Mouse (Mus musculus): ENCODE measurements around the gene Otoa. TPM values are rescaled to one million over a fixed set of nuclear protein-coding genes. Genes with fewer than 3 reads are reported as not detected.

The Otoa gene
- polyA plus RNA-seq (2016; fragmentation: Nextera tagmentation; extraction: Ambion mirVana) = not detected in 2 replicates

DNA sequence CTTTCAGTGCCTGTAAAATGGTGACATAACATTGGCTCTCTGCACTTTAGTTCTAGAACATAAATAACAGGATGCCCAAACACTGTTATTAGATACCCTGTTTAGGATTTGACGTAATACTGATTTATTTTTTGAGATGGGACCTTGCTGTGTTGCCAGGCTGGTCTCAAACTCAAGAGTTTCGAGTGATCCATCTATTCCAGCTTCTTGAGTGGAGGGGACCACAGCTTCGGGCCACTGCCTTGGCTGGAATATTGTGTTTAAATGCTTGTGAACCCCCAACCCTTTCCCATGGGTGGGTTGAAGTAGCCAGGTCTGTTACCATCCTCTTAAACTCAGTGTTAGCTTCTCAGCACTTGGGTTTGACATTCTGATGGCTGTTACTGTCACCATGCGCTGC is at the start of gene Otoa:
Otoa (plus strand) TSS at position 301 of the 400 bp plus-strand sequence.
- Histone ChIP-seq H3K4me1 (peaks cover 30% of the 10 kb centered on the region), H3K9me3 (replicated peaks) (no peaks in the 10 kb centered on the region), H3K36me3 (peaks cover 37% of the 10 kb centered on the region), H3K27me3 (ENCODE audit: low read depth, poor library complexity, severe bottlenecking) (no peaks in the 10 kb centered on the region), H3K4me3 (no peak within 1 kb of the TSS), H3K27ac (no peak within 1 kb of the TSS)
- DNase-seq (ENCODE audit: low spot score) = no peak
- whole genome bisulfite sequencing = 84% methylated on average over 4 of the region's 4 CpGs

DNA sequence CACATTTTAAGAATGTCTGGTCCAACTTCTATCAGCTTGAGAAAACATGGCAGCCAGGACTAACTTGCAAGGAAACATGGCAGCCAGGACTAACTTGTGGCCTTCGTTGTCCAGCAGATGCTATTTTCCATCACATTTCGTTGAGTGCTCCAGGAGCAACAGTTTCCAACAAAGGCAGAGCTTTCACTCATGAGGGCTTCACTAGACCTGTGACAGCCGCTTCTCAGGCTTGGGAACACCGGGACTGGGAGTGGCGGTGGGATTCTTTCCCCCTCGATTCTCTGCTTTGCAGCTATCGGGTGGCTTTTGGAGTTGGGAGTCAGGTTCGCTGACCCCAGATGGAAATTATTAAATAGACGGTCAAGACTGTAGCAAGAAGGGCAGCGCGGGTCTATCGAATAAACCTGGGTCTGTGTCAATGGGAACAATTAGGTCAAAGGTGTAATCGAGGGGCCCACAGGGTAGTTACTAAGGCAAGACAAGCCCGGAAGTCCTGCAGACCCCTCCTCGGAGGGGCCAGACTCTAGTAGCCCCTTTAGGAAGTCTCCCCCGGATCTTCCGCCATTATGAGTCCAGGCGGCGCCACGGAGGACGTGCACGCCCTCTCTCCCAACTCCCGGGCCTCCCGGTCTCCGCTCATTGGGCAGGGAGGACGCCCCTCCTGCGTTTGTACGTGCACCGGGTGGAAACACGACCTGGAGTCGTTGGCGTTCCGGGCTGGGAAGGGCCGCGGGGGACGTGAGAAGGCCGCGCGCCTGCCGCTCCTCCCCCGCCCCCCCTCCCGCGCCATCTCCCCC is 47.4 kb upstream of the Otoa start, which contains the start of gene Mettl9:
Mettl9 (plus strand) TSS at position 590 of the 797 bp plus-strand sequence.
- DNase-seq (ENCODE audit: low spot score) = peak; percentile 99
- Histone ChIP-seq H3K4me3 (peak within 1 kb of the TSS; percentile 73), H3K27me3 (ENCODE audit: low read depth, poor library complexity, severe bottlenecking) (peaks cover 12% of the 10 kb centered on the region), H3K27ac (peak within 1 kb of the TSS; percentile 97), H3K4me1 (peaks cover 28% of the 10 kb centered on the region), H3K9me3 (replicated peaks) (no peaks in the 10 kb centered on the region), H3K36me3 (peaks cover 9% of the 10 kb centered on the region)
- 2% methylated on average over 34 of the region's 43 CpGs for WGBS

DNA sequence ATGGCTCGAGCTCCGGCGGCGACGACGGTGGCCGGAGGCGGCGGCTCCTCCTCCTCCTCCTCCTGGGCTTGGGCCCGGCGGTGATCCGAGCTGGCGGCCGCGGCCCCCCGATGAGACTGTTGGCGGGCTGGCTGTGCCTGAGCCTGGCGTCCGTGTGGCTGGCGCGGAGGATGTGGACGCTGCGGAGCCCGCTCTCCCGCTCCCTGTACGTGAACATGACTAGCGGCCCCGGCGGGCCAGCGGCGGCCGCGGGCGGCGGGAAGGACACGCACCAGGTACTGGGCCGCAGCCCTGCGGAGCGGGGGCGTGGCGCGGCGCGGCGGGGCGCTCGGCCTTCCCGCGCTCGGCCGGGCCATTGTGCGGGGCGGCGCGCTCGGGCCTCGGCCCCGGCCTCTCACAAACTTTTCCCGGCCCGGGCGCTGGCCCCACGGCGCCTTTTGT is 46.7 kb upstream of the Otoa start:
- Histone ChIP-seq H3K27ac (peak overlapping the region; percentile 97), H3K4me3 (peak overlapping the region; percentile 73), H3K36me3 (peaks cover 9% of the 10 kb centered on the region), H3K4me1 (peaks cover 28% of the 10 kb centered on the region), H3K27me3 (ENCODE audit: low read depth, poor library complexity, severe bottlenecking) (peaks cover 12% of the 10 kb centered on the region), H3K9me3 (replicated peaks) (no peaks in the 10 kb centered on the region)
- WGBS = under 1% methylated on average over 55 of the region's 63 CpGs
- DNase-seq (ENCODE audit: low spot score) = no peak

DNA sequence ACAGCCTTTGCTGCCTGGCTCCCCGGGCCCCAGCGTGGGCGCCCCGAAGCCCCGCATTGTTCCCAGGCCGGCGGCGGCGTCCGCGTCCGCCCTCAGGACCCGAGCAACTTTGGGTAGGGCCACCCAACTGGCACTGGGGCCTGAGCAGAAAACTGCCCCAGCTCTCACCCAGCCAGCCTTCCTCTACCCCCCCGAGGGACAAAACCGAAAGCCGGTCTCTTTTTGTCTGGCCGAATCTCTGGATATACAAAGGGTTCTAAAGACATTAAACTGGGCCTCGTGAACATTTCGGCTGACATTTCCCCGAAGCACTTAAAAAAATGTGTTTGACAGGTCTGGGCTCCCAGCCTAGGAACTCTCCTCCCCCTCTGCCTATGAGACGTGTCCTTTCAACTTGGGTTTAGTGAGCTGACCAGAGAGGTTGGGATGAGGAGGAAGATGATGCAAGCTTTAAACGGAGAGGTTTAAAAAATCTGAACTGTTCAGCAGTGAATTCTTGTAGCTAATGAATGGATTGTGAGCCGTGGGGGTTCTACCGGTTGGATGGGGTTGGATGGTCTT is 46.2 kb upstream of the Otoa start:
- peak overlapping the region; percentile 97 for H3K27ac ChIP-seq
- H3K27me3 ChIP-seq (ENCODE audit: low read depth, poor library complexity, severe bottlenecking) = peaks cover 9% of the 10 kb centered on the region
- peaks cover 9% of the 10 kb centered on the region for H3K36me3 ChIP-seq
- peaks cover 34% of the 10 kb centered on the region for H3K4me1 ChIP-seq
- no peaks in the 10 kb centered on the region for H3K9me3 ChIP-seq (replicated peaks)
- WGBS = 1% methylated on average over 24 of the region's 24 CpGs
- H3K4me3 ChIP-seq = peak overlapping the region; percentile 73
- peak; percentile 72 for DNase-seq (ENCODE audit: low spot score)

DNA sequence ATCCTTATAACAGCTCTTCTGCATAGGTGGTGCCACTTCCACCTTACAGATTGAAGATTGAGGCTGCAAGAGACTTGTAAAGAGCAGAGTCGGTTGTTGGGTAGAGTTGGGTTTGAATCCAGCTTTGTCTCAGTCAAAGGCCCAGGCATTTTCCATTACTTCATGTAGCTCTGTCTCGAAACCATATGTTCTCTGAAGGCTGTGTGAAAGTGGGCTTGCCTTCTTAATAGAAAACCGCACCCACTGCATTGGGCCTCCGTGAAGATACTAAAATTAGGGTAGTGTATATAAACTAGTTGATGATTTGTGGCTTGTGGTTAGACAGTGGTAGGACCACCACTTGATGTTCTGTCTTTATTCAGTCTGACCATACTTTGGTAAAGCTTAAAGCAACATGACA is 40.9 kb upstream of the Otoa start:
- Histone ChIP-seq H3K27me3 (ENCODE audit: low read depth, poor library complexity, severe bottlenecking) (no peaks in the 10 kb centered on the region), H3K4me1 (peaks cover 30% of the 10 kb centered on the region), H3K4me3 (no peak overlapping the region), H3K9me3 (replicated peaks) (no peaks in the 10 kb centered on the region), H3K36me3 (peaks cover 22% of the 10 kb centered on the region), H3K27ac (no peak overlapping the region)
- DNase-seq (ENCODE audit: low spot score) = no peak
- WGBS = 94% methylated on average over 4 of the region's 4 CpGs

DNA sequence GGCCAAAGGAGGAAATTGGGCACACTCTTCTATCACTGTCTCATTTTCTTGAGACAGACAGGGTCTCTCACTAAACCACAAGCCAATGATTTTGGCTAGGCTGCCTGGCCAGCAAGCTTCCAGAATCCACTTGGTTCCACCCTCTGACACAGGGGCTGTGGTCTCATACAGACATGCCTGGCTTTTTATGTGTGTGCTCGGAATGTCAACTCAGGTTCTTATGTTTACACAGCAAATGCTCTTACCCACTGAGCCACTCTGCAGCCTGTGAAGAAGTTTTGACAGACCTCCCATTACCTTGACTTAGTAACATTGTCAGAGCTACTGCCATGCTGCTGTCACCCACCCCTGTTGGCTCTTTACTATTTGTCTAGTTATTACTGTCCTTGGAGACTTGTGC is 39.5 kb upstream of the Otoa start:
- H3K9me3 ChIP-seq (replicated peaks) = no peaks in the 10 kb centered on the region
- DNase-seq (ENCODE audit: low spot score) = no peak
- H3K27ac ChIP-seq = no peak overlapping the region
- H3K4me3 ChIP-seq = no peak overlapping the region
- 93% methylated on average over 1 of the region's 1 CpGs for WGBS
- no peaks in the 10 kb centered on the region for H3K27me3 ChIP-seq (ENCODE audit: low read depth, poor library complexity, severe bottlenecking)
- H3K4me1 ChIP-seq = peaks cover 18% of the 10 kb centered on the region
- H3K36me3 ChIP-seq = peaks cover 13% of the 10 kb centered on the region

DNA sequence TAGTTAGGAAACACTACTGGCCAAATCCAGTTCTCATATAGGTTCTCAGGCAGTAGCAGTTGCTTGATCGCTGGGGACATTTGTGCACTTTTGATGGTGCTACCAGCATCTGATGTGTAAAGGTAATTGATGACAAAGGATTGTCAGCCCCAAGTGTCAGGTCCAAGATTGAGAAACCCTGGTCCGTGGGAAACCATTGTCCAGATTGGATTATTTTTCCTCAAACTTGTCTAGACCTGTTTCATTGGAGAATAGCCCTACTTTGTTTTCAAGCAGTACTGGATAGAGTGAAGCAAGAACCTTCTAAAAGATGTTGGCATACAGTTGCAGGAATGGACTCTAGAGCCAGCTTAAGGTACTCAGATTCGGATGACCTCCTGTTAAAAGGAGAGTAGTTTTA is 38.4 kb upstream of the Otoa start:
- no peak overlapping the region for H3K27ac ChIP-seq
- no peak for DNase-seq (ENCODE audit: low spot score)
- H3K36me3 ChIP-seq = peaks cover 16% of the 10 kb centered on the region
- no peak overlapping the region for H3K4me3 ChIP-seq
- peaks cover 9% of the 10 kb centered on the region for H3K4me1 ChIP-seq
- H3K9me3 ChIP-seq (replicated peaks) = no peaks in the 10 kb centered on the region
- H3K27me3 ChIP-seq (ENCODE audit: low read depth, poor library complexity, severe bottlenecking) = no peaks in the 10 kb centered on the region
- 94% methylated on average over 3 of the region's 3 CpGs for WGBS

DNA sequence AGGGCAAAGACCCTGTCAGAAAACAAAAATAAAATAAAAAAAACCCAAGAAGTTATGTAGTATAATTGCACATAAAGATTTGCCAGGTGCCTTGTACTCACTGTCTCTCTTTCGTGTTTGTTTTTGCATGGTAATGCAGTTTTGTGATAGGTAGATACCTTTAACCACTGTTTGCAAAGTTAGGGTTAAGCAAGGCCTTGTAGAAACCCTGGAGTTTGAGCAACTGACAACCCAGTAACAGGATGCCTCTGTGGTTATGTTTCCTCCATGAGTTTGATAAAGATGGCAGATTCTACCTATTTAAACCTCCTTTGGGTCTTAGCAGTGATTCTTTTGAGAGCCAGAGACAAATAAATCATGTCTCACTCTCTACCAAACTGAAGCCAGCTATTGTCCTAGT is 37.9 kb upstream of the Otoa start:
- 91% methylated on average over 1 of the region's 1 CpGs for WGBS
- H3K27ac ChIP-seq = no peak overlapping the region
- peaks cover 8% of the 10 kb centered on the region; the same call in 1 of the 2 replicates for H3K4me1 ChIP-seq
- H3K4me3 ChIP-seq = no peak overlapping the region
- no peak for DNase-seq (ENCODE audit: low spot score)
- H3K9me3 ChIP-seq (replicated peaks) = no peaks in the 10 kb centered on the region
- H3K27me3 ChIP-seq (ENCODE audit: low read depth, poor library complexity, severe bottlenecking) = no peaks in the 10 kb centered on the region
- H3K36me3 ChIP-seq = peaks cover 22% of the 10 kb centered on the region

DNA sequence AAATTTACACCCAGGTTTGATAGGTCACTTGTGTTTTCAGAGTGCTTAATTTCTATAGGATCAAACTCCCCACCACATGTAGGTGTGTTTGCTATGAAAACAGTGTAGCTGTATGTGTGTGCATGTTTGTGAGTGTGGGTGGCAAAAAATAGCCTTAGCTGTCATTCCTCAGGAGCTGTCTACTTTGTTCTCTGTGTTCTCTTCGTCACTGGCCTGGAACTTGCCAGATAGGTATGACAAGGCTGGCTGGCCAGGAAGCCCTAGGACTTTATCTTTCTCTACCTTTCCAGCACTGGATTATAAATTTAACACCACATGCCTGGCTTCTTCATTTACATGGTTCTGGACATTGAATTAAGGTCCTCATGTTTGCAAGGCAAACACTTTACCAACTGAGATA is 37.2 kb upstream of the Otoa start:
- DNase-seq (ENCODE audit: low spot score) = no peak
- Histone ChIP-seq H3K27ac (no peak overlapping the region), H3K4me1 (peaks cover 8% of the 10 kb centered on the region; the same call in 1 of the 2 replicates), H3K4me3 (no peak overlapping the region), H3K9me3 (replicated peaks) (no peaks in the 10 kb centered on the region), H3K36me3 (peaks cover 29% of the 10 kb centered on the region), H3K27me3 (ENCODE audit: low read depth, poor library complexity, severe bottlenecking) (no peaks in the 10 kb centered on the region)
- 94% methylated on average over 1 of the region's 1 CpGs for WGBS

DNA sequence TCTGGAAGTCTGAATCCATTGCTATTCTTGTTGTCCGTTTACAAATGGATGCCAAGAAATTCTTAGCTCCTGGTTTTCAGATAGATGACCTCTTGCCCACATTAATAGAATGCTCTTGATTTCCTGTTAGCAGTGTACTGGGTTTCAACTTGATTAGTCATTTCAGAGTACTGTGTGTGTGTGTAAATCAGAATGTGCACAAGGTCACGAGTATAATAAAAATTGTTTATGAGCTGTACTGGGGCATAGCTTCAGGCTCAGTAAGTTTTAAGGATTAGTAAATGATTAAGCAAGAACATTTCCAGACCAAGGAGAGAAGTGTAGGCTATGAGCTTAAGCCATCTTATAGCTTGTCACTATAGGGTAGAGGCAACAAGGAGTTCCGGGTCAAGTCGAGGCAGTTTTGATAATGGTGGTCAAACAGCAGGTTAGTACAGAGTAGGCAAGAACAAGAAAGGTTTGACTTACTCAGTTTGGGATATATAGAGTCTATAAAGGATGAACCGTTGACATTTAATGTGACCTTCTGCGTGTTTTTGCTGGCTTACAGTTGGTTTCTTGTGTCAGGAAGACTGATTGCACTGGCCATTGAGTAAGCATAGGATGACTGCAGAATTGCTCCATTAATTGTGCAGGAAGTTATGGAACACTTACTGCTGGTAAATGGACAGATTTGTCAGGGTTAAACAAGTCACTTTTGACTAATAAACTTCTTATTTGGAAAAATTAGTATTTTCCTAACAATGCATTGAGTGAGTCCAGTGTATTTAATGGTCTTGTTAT is 35.6 kb upstream of the Otoa start:
- WGBS = 91% methylated on average over 6 of the region's 6 CpGs
- no peak overlapping the region for H3K4me3 ChIP-seq
- no peaks in the 10 kb centered on the region for H3K4me1 ChIP-seq
- no peaks in the 10 kb centered on the region for H3K9me3 ChIP-seq (replicated peaks)
- peaks cover 45% of the 10 kb centered on the region for H3K36me3 ChIP-seq
- H3K27ac ChIP-seq = no peak overlapping the region
- no peaks in the 10 kb centered on the region for H3K27me3 ChIP-seq (ENCODE audit: low read depth, poor library complexity, severe bottlenecking)
- DNase-seq (ENCODE audit: low spot score) = no peak

DNA sequence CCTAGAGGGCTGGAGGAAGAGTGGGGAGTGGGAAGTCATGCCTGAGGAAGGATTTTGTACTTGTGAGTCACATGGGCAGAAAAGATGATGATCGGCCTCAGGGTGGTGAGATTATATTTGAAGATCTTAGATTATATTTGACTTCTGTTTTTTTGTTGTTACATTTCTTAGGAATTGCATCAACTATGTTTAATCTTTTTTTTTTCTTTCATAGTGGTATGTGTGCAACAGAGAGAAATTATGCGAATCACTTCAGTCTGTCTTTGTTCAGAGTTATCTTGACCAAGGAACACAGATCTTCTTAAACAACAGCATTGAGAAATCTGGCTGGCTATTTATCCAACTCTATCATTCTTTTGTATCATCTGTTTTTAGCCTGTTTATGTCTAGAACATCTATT is 33.8 kb upstream of the Otoa start:
- Histone ChIP-seq H3K27ac (no peak overlapping the region), H3K4me1 (no peaks in the 10 kb centered on the region), H3K27me3 (ENCODE audit: low read depth, poor library complexity, severe bottlenecking) (no peaks in the 10 kb centered on the region), H3K36me3 (peaks cover 63% of the 10 kb centered on the region), H3K9me3 (replicated peaks) (no peaks in the 10 kb centered on the region), H3K4me3 (no peak overlapping the region)
- DNase-seq (ENCODE audit: low spot score) = no peak
- WGBS = 97% methylated on average over 2 of the region's 2 CpGs

DNA sequence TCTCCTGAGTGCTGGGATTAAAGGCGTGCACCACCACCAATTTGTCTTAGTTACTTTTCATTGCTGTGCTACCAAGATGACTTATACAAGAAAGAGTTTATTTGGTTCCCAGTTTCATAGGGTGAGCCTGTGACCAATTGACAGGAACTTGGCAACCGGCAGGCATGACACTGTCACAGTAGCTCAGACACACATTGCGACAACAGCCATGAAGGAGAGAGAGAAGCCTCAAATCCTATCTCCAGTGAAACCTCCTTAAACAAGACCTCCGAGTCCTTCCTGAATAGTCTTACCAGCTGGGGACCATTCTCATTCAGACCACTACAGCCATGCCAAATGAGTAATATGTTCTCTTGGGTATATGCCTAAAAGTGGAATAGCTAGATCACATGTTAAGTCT is 28.4 kb upstream of the Otoa start:
- WGBS = 94% methylated on average over 4 of the region's 4 CpGs
- peaks cover 100% of the 10 kb centered on the region for H3K36me3 ChIP-seq
- no peaks in the 10 kb centered on the region for H3K27me3 ChIP-seq (ENCODE audit: low read depth, poor library complexity, severe bottlenecking)
- H3K4me3 ChIP-seq = no peak overlapping the region
- H3K9me3 ChIP-seq (replicated peaks) = no peaks in the 10 kb centered on the region
- H3K27ac ChIP-seq = no peak overlapping the region
- no peak for DNase-seq (ENCODE audit: low spot score)
- H3K4me1 ChIP-seq = no peaks in the 10 kb centered on the region
